Mouse (Mus musculus): ENCODE results near the gene Cenpp.

Cenpp gene

GRCm38 (mm10) chr13:49449318-49449749 is 203.3 kb downstream of the Cenpp start:
- peak; percentile 78 for DNase-seq

DNA sequence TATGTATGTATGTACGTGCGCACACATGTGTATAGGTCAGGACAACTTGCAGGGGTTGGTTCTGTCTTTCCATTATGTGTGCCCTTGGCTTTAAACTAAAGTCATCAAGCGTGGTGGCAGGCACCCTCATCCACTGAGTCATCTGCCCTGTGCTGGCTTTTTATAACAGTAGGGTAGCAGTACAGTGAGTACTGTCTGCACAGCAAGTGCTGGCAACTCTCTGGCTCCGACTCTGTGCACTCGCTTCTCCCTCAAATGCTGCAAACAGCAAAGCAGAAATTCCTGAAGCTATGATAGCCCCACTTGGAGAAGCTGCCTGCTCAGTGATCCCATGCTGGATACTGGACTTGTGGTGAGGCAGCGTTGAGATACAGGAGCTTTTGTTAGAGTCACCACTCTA is 208.1 kb downstream of the Cenpp start:
- DNase-seq: no peak

DNA sequence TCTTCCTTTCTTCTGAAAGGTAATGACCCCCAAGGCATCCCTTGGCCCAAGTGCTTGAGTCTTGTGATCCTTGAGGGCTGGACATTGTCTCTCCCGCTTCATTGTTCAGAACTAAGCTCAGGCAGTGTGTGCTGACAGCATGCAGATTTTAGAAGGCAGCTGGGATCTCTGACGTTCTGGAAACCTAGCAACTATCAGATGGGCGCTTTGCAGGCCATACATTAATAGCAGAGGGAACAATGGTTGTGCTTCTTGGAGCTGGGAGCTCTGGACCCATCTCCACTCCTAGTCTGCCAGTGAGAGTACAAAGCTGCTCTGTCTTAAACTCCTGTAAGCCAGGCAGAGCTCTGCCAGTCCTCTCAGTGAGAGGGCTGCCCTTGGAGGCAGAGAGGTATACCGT is 216.4 kb downstream of the Cenpp start:
- no peak for DNase-seq

- no peak for DNase-seq
These were observed 216.8 kb downstream of the Cenpp start for GRCm38 (mm10) chr13:49435745-49436144.

DNA sequence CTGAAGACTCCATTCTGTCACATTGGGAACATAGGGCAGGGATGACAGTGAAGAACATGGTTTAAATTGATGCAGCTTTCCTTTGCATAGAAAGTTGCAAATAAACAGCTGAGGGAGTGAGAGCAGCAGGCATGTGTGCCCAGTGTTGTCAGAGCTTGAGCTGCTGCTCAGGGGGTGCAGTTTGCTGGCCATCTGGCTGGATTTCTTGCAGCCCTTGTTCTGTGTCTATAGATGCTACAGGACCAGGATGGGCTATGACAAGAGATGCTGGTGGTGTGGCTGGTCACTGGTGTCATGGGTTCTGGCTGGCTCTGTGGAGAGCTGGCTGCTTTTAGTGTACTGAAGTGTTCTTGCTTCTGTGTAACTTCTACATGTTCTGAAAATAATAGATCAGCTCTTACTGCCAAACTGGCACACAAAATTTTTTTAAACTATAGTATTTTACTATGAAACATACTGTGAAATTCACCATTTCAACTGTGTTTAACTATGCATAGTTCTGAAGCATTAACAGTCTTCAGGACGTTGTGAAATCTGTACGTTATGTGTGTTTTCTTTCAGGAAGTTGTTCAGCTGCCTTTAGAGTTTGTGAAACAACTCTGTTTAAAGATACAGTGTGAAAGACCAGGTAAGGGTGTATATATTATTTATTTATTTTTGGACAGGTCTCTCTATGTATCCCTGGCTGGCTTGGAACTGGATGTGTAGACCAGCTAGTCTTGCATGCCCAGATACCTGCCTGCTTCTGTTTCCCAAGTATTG is 219.1 kb downstream of the Cenpp start:
- no peak for DNase-seq

DNA sequence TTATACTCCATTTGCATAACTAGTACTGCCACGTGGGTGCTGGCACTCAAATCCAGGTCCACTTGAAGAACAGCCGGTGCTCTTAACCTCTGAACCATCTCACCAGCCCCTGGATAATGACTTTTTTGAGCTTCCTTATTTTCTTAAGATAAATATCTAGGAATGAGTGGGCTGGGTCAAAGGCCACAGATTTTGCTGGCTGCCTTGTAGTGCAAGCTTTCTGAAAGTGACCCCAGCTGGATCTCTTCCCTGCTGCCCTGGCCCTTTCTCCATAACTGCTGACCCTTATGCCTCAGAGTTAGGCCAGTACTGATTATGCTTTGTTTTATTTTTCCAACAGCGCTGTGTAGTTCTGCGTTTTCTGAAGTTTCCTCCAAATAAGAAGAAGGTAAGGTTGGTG is 222.1 kb downstream of the Cenpp start:
- DNase-seq: peak; percentile 32

GRCm38 (mm10) chr13:49428042-49428675 is 224.4 kb downstream of the Cenpp start:
- DNase-seq: no peak

- no peak for DNase-seq
These were observed 225.8 kb downstream of the Cenpp start for GRCm38 (mm10) chr13:49426736-49427135.

GRCm38 (mm10) chr13:49421959-49422358 is 230.6 kb downstream of the Cenpp start:
- no peak for DNase-seq

- no peak for DNase-seq
These were observed 231.0 kb downstream of the Cenpp start for GRCm38 (mm10) chr13:49421606-49421917.

GRCm38 (mm10) chr13:49420754-49421605 is 231.6 kb downstream of the Cenpp start, which contains the start of gene Ippk:
Gene Ippk, plus strand, starts transcription at chr13:49421249.
- DNase-seq: peak; percentile 98

Data from kidney, adult 18-20 months (tissue).